Mouse (Mus musculus) limb, embryonic 13.5 days (tissue): ENCODE measurements around the gene Col9a2. TPM values are rescaled to one million over a fixed set of nuclear protein-coding genes. Genes with fewer than 3 reads are reported as not detected.
A peak's percentile ranks its signal among the peaks of the same experiment; 100 is the strongest.

Experiments
- ATAC-seq: fragments of 200-750 bp; cut with Nextera tagmentation; 2 replicates; pipeline ENCODE4 v1.8.0; 2017; ENCODE audit warnings: low read depth, moderate number of reproducible peaks, moderate TSS enrichment; ENCODE audit not compliant: low FRiP score
- H3K27ac ChIP-seq: fragments of 300-500 bp; sonication (generic); 2 replicates; pipeline ENCODE4 v1.5.1; 2015; ENCODE audit warnings: inconsistent platforms, mild to moderate bottlenecking, moderate library complexity
- H3K27me3 ChIP-seq: fragments of 300-500 bp; sonication (generic); 2 replicates; pipeline ENCODE4 v1.6.1; 2015; ENCODE audit warnings: mild to moderate bottlenecking, inconsistent platforms
- H3K36me3 ChIP-seq: fragments of 300-500 bp; sonication (generic); 2 replicates; pipeline ENCODE4 v1.6.1; 2015; ENCODE audit warnings: inconsistent platforms, mild to moderate bottlenecking, moderate library complexity
- H3K4me1 ChIP-seq: fragments of 300-500 bp; sonication (generic); 2 replicates; pipeline ENCODE4 v1.6.1; 2015; ENCODE audit warnings: inconsistent platforms
- H3K4me2 ChIP-seq: fragments of 300-500 bp; sonication (generic); replicated peaks from 2 replicates; pipeline ENCODE4 v1.6.1; 2015; ENCODE audit warnings: inconsistent platforms, mild to moderate bottlenecking, moderate library complexity
- H3K4me3 ChIP-seq: fragments of 300-500 bp; sonication (generic); 2 replicates; pipeline ENCODE4 v1.5.1; 2015; ENCODE audit warnings: moderate library complexity, mild to moderate bottlenecking, inconsistent platforms
- H3K9ac ChIP-seq: fragments of 300-500 bp; sonication (generic); 2 replicates; pipeline ENCODE4 v1.6.1; 2015; ENCODE audit warnings: mild to moderate bottlenecking, inconsistent platforms
- H3K9me3 ChIP-seq: fragments of 300-500 bp; sonication (generic); 2 replicates; pipeline ENCODE4 v1.6.1; 2016; ENCODE audit warnings: inconsistent platforms
- WGBS: fragments of 180-500 bp; shearing (Covaris S2); methylation state at CpG from one replicate; pipeline ENCODE4 v1.1.7; 2015; 5-methylcytosine and 5-hydroxymethylcytosine counted together
- polyA plus RNA-seq: library from polyadenylated mRNA; unstranded; fragments of >200 nt; fragmentation: Nextera tagmentation; extraction: Ambion mirVana; gene quantifications from 2 replicates; pipeline ENCODE4 v1.2.1, GENCODE M21; 2015

The Col9a2 gene
- polyA plus RNA-seq, result 100 and 116 TPM in 2 replicates

GRCm38 (mm10) chr4:121039331-121040115 is at the start of gene Col9a2:
TSS of gene Col9a2 (plus strand) at chr4:121039385.
- Histone ChIP-seq H3K4me1 (peaks cover 32% of the 10 kb centered on the region), H3K4me3 (peak within 1 kb of the TSS; percentile 57), H3K9me3 (no peaks in the 10 kb centered on the region), H3K27ac (peak within 1 kb of the TSS; percentile 93), H3K4me2 (peak within 1 kb of the TSS; percentile 74), H3K9ac (peak within 1 kb of the TSS; percentile 75), H3K36me3 (peaks cover 18% of the 10 kb centered on the region), H3K27me3 (peaks cover 32% of the 10 kb centered on the region)
- 1% methylated on average over 46 of the region's 46 CpGs for WGBS
- ATAC-seq, result no peak

- WGBS, result 69% methylated on average over 2 of the region's 2 CpGs
- no peak overlapping the region for H3K4me2 ChIP-seq
- no peaks in the 10 kb centered on the region for H3K27me3 ChIP-seq
- ATAC-seq, result no peak
- no peaks in the 10 kb centered on the region; the same call in 1 of the 2 replicates for H3K4me1 ChIP-seq
- H3K9ac ChIP-seq, result no peak overlapping the region
- H3K9me3 ChIP-seq, result peaks cover 7% of the 10 kb centered on the region; the same call in 1 of the 2 replicates
- no peak overlapping the region for H3K4me3 ChIP-seq
- no peak overlapping the region for H3K27ac ChIP-seq
- peaks cover 5% of the 10 kb centered on the region; the same call in 1 of the 2 replicates for H3K36me3 ChIP-seq
Observed at GRCm38 (mm10) chr4:120992284-120992683, 46.9 kb upstream of the Col9a2 start.

GRCm38 (mm10) chr4:120993025-120993424 is 46.2 kb upstream of the Col9a2 start:
- H3K9ac ChIP-seq, result no peak overlapping the region
- WGBS, result 76% methylated on average over 1 of the region's 1 CpGs
- peaks cover 7% of the 10 kb centered on the region; the same call in 1 of the 2 replicates for H3K9me3 ChIP-seq
- no peaks in the 10 kb centered on the region for H3K4me1 ChIP-seq
- no peak overlapping the region for H3K4me3 ChIP-seq
- peaks cover 5% of the 10 kb centered on the region; the same call in 1 of the 2 replicates for H3K36me3 ChIP-seq
- ATAC-seq, result no peak
- H3K27me3 ChIP-seq, result no peaks in the 10 kb centered on the region
- no peak overlapping the region for H3K4me2 ChIP-seq
- H3K27ac ChIP-seq, result no peak overlapping the region

- no peaks in the 10 kb centered on the region for H3K9me3 ChIP-seq
- no peak overlapping the region for H3K27ac ChIP-seq
- no peak overlapping the region for H3K4me2 ChIP-seq
- ATAC-seq, result no peak
- no peak overlapping the region for H3K9ac ChIP-seq
- 66% methylated on average over 1 of the region's 1 CpGs for WGBS
- no peaks in the 10 kb centered on the region for H3K36me3 ChIP-seq
- H3K4me1 ChIP-seq, result no peaks in the 10 kb centered on the region
- H3K27me3 ChIP-seq, result no peaks in the 10 kb centered on the region
- no peak overlapping the region for H3K4me3 ChIP-seq
Observed at GRCm38 (mm10) chr4:120995911-120996310, 43.3 kb upstream of the Col9a2 start.

- ATAC-seq, result no peak
- 80% methylated on average over 2 of the region's 2 CpGs for WGBS
- peaks cover 21% of the 10 kb centered on the region for H3K4me1 ChIP-seq
- H3K9ac ChIP-seq, result no peak overlapping the region
- no peaks in the 10 kb centered on the region for H3K27me3 ChIP-seq
- H3K4me2 ChIP-seq, result no peak overlapping the region
- H3K27ac ChIP-seq, result no peak overlapping the region
- H3K4me3 ChIP-seq, result no peak overlapping the region
- H3K9me3 ChIP-seq, result no peaks in the 10 kb centered on the region
- H3K36me3 ChIP-seq, result no peaks in the 10 kb centered on the region
Observed at GRCm38 (mm10) chr4:121001042-121001441, 38.1 kb upstream of the Col9a2 start.

GRCm38 (mm10) chr4:121001659-121002058 is 37.5 kb upstream of the Col9a2 start:
- H3K4me3 ChIP-seq, result no peak overlapping the region
- H3K4me1 ChIP-seq, result peaks cover 21% of the 10 kb centered on the region
- no peak overlapping the region for H3K4me2 ChIP-seq
- H3K27me3 ChIP-seq, result no peaks in the 10 kb centered on the region
- no peaks in the 10 kb centered on the region for H3K9me3 ChIP-seq
- H3K27ac ChIP-seq, result no peak overlapping the region
- no peak overlapping the region for H3K9ac ChIP-seq
- 65% methylated on average over 1 of the region's 1 CpGs for WGBS
- ATAC-seq, result no peak
- no peaks in the 10 kb centered on the region for H3K36me3 ChIP-seq

- 22% methylated on average over 8 of the region's 8 CpGs for WGBS
- no peak for ATAC-seq
- no peaks in the 10 kb centered on the region for H3K27me3 ChIP-seq
Observed at GRCm38 (mm10) chr4:121002400-121003171, 36.6 kb upstream of the Col9a2 start.

GRCm38 (mm10) chr4:121003611-121004091 is 35.5 kb upstream of the Col9a2 start:
- Histone ChIP-seq H3K4me2 (peak overlapping the region; percentile 33), H3K4me3 (no peak overlapping the region), H3K36me3 (no peaks in the 10 kb centered on the region), H3K9ac (no peak overlapping the region), H3K27ac (peak overlapping the region; percentile 81), H3K9me3 (no peaks in the 10 kb centered on the region), H3K27me3 (no peaks in the 10 kb centered on the region), H3K4me1 (peaks cover 27% of the 10 kb centered on the region)
- peak; percentile 66 for ATAC-seq
- 28% methylated on average over 3 of the region's 3 CpGs for WGBS

More at GRCm38 (mm10) chr4:121002400-121003171, 36.6 kb upstream of the Col9a2 start:
- no peak overlapping the region for H3K9ac ChIP-seq
- peaks cover 21% of the 10 kb centered on the region for H3K4me1 ChIP-seq
- no peaks in the 10 kb centered on the region for H3K9me3 ChIP-seq
- no peak overlapping the region for H3K4me2 ChIP-seq
- H3K36me3 ChIP-seq, result no peaks in the 10 kb centered on the region
- no peak overlapping the region for H3K4me3 ChIP-seq
- no peak overlapping the region for H3K27ac ChIP-seq

GRCm38 (mm10) chr4:121004679-121005078 is 34.5 kb upstream of the Col9a2 start:
- Histone ChIP-seq H3K4me1 (peaks cover 28% of the 10 kb centered on the region), H3K36me3 (no peaks in the 10 kb centered on the region), H3K4me2 (no peak overlapping the region), H3K27ac (no peak overlapping the region), H3K27me3 (no peaks in the 10 kb centered on the region), H3K4me3 (no peak overlapping the region), H3K9ac (no peak overlapping the region), H3K9me3 (no peaks in the 10 kb centered on the region)
- ATAC-seq, result no peak
- 80% methylated on average over 4 of the region's 4 CpGs for WGBS

GRCm38 (mm10) chr4:121007006-121007405 is 32.2 kb upstream of the Col9a2 start:
- ATAC-seq, result no peak
- H3K9me3 ChIP-seq, result no peaks in the 10 kb centered on the region
- H3K9ac ChIP-seq, result no peak overlapping the region
- H3K4me3 ChIP-seq, result no peak overlapping the region
- H3K27ac ChIP-seq, result no peak overlapping the region
- H3K4me1 ChIP-seq, result peaks cover 41% of the 10 kb centered on the region
- no peaks in the 10 kb centered on the region for H3K27me3 ChIP-seq
- H3K4me2 ChIP-seq, result no peak overlapping the region
- H3K36me3 ChIP-seq, result no peaks in the 10 kb centered on the region

GRCm38 (mm10) chr4:121008071-121008745 is 31.0 kb upstream of the Col9a2 start:
- no peak overlapping the region for H3K27ac ChIP-seq
- H3K27me3 ChIP-seq, result no peaks in the 10 kb centered on the region
- H3K4me2 ChIP-seq, result no peak overlapping the region
- no peaks in the 10 kb centered on the region for H3K9me3 ChIP-seq
- H3K4me3 ChIP-seq, result no peak overlapping the region
- H3K9ac ChIP-seq, result no peak overlapping the region
- H3K36me3 ChIP-seq, result no peaks in the 10 kb centered on the region
- WGBS, result 55% methylated on average over 3 of the region's 3 CpGs
- peaks cover 31% of the 10 kb centered on the region for H3K4me1 ChIP-seq
- ATAC-seq, result no peak

GRCm38 (mm10) chr4:121009151-121009550 is 30.0 kb upstream of the Col9a2 start:
- Histone ChIP-seq H3K27me3 (no peaks in the 10 kb centered on the region), H3K4me2 (no peak overlapping the region), H3K9ac (no peak overlapping the region), H3K9me3 (no peaks in the 10 kb centered on the region), H3K4me3 (no peak overlapping the region), H3K27ac (no peak overlapping the region), H3K4me1 (peaks cover 23% of the 10 kb centered on the region), H3K36me3 (no peaks in the 10 kb centered on the region)
- ATAC-seq, result no peak
- WGBS, result 79% methylated on average over 5 of the region's 5 CpGs
